Mouse (Mus musculus) neural tube, embryonic 10.5 days (tissue): Measurements from ENCODE around the gene Lgi1.

ENCODE experiments used
- DNase-seq: peaks from one replicate; pipeline ENCODE4 v3.0.0-alpha.2; 2017; ENCODE audit warnings: low spot score; ENCODE audit errors: extremely low spot score

Gene Lgi1

GRCm38 (mm10) chr19:38325029-38325398, 60.7 kb downstream of the Lgi1 start:
- no peak for DNase-seq

DNA sequence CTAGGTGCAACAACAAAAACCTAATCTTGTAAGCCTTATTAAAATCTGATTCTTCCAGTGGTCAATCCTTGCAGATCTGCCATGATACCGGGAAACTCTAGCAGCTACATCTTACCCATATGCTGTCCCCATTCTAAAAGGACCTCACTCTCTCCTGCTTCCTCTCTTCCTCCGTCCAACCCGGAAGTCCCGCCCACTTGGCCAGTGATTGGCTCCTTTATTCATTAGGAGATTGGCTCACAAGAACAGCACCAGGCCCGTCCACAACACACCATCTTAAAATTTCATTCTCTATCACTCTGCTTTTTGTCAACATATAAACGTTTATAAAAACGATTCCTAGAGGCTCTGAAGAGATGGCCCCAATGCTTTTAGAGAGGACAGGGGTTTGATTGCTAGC, 61.5 kb downstream of the Lgi1 start:
- DNase-seq: no peak

- no peak for DNase-seq
Observed at GRCm38 (mm10) chr19:38327002-38327401, 62.7 kb downstream of the Lgi1 start.

GRCm38 (mm10) chr19:38328010-38328409, 63.7 kb downstream of the Lgi1 start:
- DNase-seq: no peak

DNA sequence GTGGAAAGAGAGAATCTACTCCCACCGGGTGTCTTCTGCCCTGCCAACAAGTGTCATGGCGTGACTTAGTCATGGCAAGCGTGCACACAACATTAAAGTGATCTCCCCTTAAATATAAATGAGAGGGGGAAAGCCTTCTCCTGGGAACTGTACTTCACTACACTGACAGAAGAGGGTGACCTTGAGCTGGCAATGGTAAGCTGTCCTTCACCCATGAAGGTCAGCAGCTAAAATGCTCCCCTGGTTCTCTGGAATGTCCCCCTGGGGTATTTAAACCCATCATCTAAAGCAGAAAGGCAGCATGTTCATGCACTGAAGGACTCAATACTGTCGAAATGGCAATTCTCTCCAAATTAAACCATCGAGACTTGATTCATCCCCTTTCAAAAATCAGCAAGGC, 64.9 kb downstream of the Lgi1 start:
- no peak for DNase-seq

DNA sequence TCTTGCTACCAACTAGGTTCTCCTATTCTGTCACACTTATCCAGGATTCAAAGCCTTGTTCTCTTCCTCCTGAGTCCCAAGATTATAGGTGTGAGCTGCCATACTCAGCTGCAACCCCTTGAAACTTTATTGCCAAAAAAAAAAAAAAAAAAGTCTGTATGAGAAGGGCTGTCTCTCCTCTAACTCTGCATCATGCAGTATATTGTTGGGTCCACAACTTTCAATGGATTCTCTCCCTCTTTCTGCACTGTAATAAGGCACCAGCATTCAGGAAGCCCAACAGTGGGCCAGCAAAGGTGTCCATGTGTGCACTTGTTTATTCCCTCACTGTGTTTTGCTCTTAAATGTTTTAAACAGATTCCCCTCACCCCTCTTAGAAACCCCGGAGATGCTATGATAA, 66.7 kb downstream of the Lgi1 start:
- no peak for DNase-seq

- DNase-seq: no peak
Observed at GRCm38 (mm10) chr19:38332245-38332644, 67.9 kb downstream of the Lgi1 start.

DNA sequence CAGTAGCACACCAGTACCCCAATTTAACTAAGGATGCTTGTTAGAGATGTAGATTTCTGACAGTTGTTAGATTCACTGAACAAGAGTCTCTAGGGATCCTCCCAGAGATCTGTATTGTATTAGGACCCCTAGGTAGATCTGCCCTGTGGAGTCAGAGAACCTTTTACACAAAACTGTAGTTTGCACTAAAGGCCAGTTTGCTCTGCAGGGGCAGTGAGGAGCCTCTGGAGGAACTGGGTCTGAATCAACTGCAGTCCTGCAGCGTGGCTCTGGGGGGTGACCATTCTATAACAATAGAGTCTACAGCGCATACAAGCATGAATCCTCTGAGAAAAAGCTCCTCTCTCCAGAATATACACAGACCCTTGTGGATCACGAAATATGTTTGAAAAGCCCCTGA, 68.5 kb downstream of the Lgi1 start:
- DNase-seq: no peak

DNA sequence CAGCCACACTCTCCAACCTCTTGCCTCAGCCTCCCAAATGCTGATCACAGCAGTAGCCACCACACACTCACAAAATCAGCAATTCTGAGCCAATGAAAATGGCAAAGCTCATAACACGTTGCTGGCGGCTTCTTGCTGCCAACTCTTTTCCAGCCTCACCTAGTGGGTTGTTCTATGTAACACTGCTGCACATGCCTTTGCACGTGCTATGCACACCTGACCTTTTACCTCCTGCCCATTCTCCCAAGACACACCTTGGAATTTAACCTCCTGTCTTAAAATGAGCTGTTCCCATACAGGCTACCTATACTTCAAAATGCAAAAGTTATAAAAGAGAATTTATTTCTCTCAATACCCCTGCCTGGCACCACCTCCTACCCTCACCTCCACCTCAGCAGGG, 72.2 kb downstream of the Lgi1 start:
- DNase-seq: no peak

- no peak for DNase-seq
Observed at GRCm38 (mm10) chr19:38337332-38337731, 73.0 kb downstream of the Lgi1 start.

- DNase-seq: no peak
Observed at GRCm38 (mm10) chr19:38339734-38340133, 75.4 kb downstream of the Lgi1 start.

GRCm38 (mm10) chr19:38343246-38343645, 78.9 kb downstream of the Lgi1 start:
- DNase-seq: no peak

- no peak for DNase-seq
Observed at GRCm38 (mm10) chr19:38348271-38349012, 84.1 kb downstream of the Lgi1 start.

DNA sequence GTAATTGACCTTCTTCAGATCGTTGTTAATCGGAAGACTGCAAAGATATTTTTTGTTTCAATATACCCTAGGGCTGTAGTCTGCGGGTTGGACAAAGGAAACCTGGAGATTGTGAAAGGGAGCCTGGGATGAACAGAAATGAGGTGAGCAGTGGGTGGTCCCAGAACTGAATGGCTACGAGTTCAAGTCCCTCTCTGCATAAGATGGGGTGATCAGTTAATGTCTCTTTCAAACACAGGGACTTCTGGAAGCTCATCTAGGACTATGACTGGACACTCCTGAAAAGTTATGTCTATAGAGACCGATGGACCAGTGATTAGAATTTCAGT, 84.6 kb downstream of the Lgi1 start:
- no peak for DNase-seq

DNA sequence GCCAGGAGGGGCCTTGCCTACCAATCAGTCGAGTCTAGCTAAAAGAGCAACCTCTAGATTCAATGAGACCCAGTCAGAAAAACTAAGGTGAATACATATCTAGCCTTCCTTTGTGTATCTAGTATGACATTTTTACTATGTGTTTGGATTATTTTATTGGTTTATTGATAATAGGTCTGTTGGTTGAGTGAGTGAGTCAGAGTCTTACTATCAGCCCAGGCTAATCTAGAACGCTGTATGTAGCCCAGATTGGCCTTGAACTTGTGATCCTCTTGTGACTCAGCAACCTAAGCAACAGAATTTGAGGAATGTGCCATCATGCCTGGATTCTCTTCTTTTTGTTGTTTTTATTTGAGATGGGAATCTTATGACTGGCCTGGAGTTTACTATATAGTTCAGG, 86.9 kb downstream of the Lgi1 start:
- no peak for DNase-seq

DNA sequence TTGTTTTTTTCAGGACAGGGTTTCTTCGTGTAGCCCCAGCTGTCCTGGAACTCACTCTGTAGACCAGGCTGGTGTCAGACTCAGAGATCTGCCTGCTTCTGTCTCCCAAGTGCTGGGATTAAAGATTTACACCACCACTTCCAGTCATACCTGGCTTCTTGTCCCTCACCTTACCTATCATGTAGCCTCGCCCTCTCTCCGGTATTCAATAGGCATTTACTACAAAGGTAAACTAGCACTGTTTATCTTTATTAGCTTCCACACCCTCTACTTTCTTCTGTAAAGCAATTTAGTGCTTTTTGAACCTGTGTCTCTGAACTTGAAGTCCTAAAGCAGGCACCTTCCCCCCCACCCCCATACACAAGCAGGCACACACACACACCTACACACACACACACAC, 87.4 kb downstream of the Lgi1 start:
- no peak for DNase-seq

DNA sequence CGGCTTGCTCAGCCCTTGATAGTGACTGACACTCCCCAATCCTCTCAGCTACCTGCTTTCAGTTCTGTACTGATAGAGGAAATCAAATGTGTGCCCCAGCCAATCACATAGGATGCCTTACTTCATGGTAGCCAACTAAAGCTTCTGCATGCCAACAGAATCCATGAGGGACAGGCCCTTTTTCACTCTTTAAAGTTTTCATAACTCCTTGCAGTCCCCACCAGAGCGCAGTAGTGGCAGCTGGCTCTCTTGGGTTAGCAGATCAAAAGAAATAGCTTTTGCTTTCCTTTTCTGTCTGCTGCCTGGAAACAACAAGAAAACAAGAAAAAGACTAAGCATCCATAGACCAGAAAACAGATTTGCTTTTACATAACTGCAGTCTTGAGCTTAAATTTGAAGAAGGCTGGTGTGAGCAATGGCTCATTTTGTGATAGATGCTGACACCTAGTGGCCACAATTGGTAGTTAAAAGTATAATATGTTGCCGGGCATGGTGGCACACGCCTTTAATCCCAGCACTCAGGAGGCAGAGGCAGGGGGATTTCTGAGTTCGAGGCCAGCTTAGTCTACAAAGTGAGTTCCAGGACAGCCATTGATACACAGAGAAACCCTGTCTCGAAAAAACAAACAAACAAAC, 88.3 kb downstream of the Lgi1 start:
- DNase-seq: no peak

DNA sequence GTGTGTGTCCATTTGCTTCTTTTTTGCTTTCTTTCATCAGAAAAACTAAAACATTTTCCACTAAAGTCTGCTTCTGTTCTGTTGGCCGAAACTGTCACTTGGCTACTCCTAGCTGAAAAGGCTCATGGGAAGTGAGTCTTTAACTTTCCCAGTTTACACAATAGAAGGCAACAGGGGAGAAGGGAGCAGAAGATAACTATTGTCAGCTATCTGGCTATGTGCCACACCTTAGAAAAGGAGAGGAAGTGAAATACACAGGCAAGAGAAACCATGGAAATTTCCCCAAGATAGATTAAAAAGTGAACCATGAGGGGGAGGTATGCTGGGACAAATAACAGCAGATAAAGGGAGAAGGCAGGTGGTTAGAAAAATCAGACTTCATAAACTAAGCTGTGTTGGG, 89.9 kb downstream of the Lgi1 start:
- DNase-seq: no peak

DNA sequence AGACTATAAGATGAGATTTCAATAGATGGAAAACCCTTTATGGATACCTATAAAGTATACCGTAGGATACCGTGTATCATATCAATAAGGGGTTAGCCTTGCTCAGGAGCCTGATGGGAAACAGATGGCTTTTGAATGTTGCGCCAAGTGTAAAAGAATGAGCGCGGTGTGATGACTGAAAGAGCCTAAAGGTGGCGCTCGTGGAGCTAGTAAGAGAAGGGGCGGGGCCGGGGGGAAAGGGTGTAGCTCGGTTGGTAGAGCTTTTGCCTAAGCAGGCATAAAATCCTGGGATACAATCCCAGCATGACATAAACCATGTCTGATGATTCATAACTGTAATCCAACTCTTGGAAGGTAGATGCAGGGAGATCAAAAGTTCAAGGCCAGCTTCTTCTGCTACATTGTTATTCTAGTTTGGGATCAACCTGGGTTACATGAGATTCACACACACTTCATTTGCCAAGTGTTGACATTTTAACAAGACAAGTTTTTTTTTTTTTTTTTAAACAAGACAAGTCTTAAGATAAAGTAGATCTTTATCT, 90.6 kb downstream of the Lgi1 start:
- DNase-seq: no peak

GRCm38 (mm10) chr19:38356211-38356828, 92.0 kb downstream of the Lgi1 start:
- no peak for DNase-seq

DNA sequence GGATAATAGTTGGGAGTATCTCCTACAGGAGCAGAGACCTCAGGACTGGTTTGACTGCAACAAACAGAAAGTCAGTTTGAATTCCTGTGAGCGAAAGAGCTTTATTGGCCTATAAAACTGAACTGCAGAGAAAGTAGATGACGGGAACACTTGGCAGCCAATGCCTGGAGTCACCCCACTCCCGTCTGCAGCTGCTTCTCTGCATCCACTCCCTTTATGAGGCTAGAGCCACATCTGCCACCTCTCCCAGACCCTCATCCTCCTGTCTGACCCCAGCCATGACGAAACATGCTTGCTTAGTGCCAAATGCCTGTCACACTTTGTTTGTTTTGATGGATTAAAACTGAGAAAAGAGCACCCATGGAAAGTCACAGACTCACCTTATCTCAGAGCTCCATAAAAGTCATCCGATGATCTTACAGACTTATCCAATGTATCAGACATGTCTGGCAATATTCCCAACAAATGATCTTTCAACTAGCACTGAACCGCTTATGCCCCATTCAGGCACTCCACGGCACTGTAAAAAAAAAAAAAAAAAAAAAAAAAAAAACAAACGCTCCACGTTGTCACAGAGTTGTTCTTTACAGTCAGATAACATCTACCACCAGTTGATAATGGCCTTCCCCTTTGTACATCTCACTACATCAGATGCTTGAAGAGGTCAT, 93.8 kb downstream of the Lgi1 start:
- DNase-seq: no peak

- no peak for DNase-seq
Observed at GRCm38 (mm10) chr19:38359287-38359686, 95.0 kb downstream of the Lgi1 start.
